ENCODE assay signal across 10 mouse cellular contexts in genomic region chr6:124712918-124713317, GRCm38 (mm10). TPM values are rescaled to one million over a fixed set of nuclear protein-coding genes. Genes with fewer than 3 reads are reported as not detected.
DNase-seq lines count a peak whose midpoint lies in the region; ATAC-seq lines count a peak whose summit lies in the region.
"Had no signal": no experiment of that assay in that cellular context is flagged by ENCODE, and none has a peak within 500 bp of the region (broad histone marks: within the 10 kb centered on the region; RNA-seq: fewer than 3 reads in every experiment).

No protein-coding gene starts in this region.

- no peak for DNase-seq in lung, postnatal 4 days
- DNase-seq in forebrain, embryonic 10.5 days (ENCODE audit: extremely low spot score, low spot score), result no peak
- DNase-seq in limb, embryonic 10.5 days (ENCODE audit: low spot score), result no peak
- no peak for DNase-seq in adrenal gland, adult (ENCODE audit: inconsistent age in 2 of 2, low spot score in 1 of 2)
- DNase-seq in layer of hippocampus, adult 9-10 months (ENCODE audit: low spot score), result no peak
- DNase-seq: adrenal gland, postnatal 36 days; kidney, postnatal 25 days had no signal

- 5% methylated on average over 11 of the region's 11 CpGs for WGBS in lung, embryonic 15.5 days
- 26% methylated on average over 11 of the region's 11 CpGs for WGBS in forebrain, embryonic 10.5 days
- 20% methylated on average over 11 of the region's 11 CpGs for WGBS in limb, embryonic 10.5 days
- WGBS in neural tube, embryonic 15.5 days, result 24% methylated on average over 11 of the region's 11 CpGs

- peaks cover 45% of the 10 kb centered on the region for H3K4me1 ChIP-seq in lung, embryonic 15.5 days
- peaks cover 40% of the 10 kb centered on the region for H3K4me1 ChIP-seq in forebrain, embryonic 10.5 days
- H3K4me1 ChIP-seq in limb, embryonic 10.5 days, result peaks cover 32% of the 10 kb centered on the region
- peaks cover 48% of the 10 kb centered on the region for H3K4me1 ChIP-seq in neural tube, embryonic 15.5 days

- H3K4me2 ChIP-seq in lung, embryonic 15.5 days, result peak overlapping the region; percentile 90
- H3K4me2 ChIP-seq in neural tube, embryonic 15.5 days, result peak overlapping the region; percentile 97

- peak overlapping the region; percentile 84 for H3K9ac ChIP-seq in lung, embryonic 15.5 days
- peak overlapping the region; percentile 87 for H3K9ac ChIP-seq in neural tube, embryonic 15.5 days (replicated peaks)

- peak overlapping the region; percentile 82 for H3K4me3 ChIP-seq in lung, embryonic 15.5 days
- peak overlapping the region; percentile 90 for H3K4me3 ChIP-seq in forebrain, embryonic 10.5 days
- H3K4me3 ChIP-seq in limb, embryonic 10.5 days, result peak overlapping the region; percentile 76
- H3K4me3 ChIP-seq in neural tube, embryonic 15.5 days (replicated peaks), result peak overlapping the region; percentile 97

- peaks cover 41% of the 10 kb centered on the region for H3K36me3 ChIP-seq in lung, embryonic 15.5 days
- peaks cover 76% of the 10 kb centered on the region for H3K36me3 ChIP-seq in forebrain, embryonic 10.5 days (replicated peaks)
- peaks cover 73% of the 10 kb centered on the region for H3K36me3 ChIP-seq in limb, embryonic 10.5 days
- H3K36me3 ChIP-seq in neural tube, embryonic 15.5 days, result peaks cover 38% of the 10 kb centered on the region

- ATAC-seq in lung, embryonic 15.5 days (ENCODE audit: borderline replicate concordance, extremely low read depth, low FRiP score, low TSS enrichment), result no peak
- ATAC-seq in neural tube, embryonic 15.5 days (ENCODE audit: low FRiP score), result no peak
- ATAC-seq in activated CD4-positive, CD25-positive, alpha-beta regulatory T cell, adult 4 months, result no peak

- no peaks in the 10 kb centered on the region for H3K27me3 ChIP-seq in lung, embryonic 15.5 days
- no peaks in the 10 kb centered on the region for H3K27me3 ChIP-seq in forebrain, embryonic 10.5 days (ENCODE audit: poor library complexity, severe bottlenecking)
- no peaks in the 10 kb centered on the region for H3K27me3 ChIP-seq in limb, embryonic 10.5 days (ENCODE audit: low read depth, poor library complexity, severe bottlenecking)
- no peaks in the 10 kb centered on the region for H3K27me3 ChIP-seq in neural tube, embryonic 15.5 days (replicated peaks)

- peak overlapping the region; percentile 74 for H3K27ac ChIP-seq in lung, embryonic 15.5 days
- H3K27ac ChIP-seq in forebrain, embryonic 10.5 days, result peak overlapping the region; percentile 93
- peak overlapping the region; percentile 91 for H3K27ac ChIP-seq in limb, embryonic 10.5 days
- no peak overlapping the region for H3K27ac ChIP-seq in neural tube, embryonic 15.5 days (replicated peaks)

- no peaks in the 10 kb centered on the region for H3K9me3 ChIP-seq in lung, embryonic 15.5 days
- H3K9me3 ChIP-seq in forebrain, embryonic 10.5 days, result no peaks in the 10 kb centered on the region
- no peaks in the 10 kb centered on the region for H3K9me3 ChIP-seq in limb, embryonic 10.5 days (replicated peaks)
- no peaks in the 10 kb centered on the region for H3K9me3 ChIP-seq in neural tube, embryonic 15.5 days (replicated peaks)

RNA-seq across cellular contexts. Expression of gene Phb2, which starts 0.8 kb away (rescaled TPM):
- polyA plus RNA-seq in lung, embryonic 15.5 days (2015; fragmentation: Nextera tagmentation; extraction: Ambion mirVana), result 327 and 340 TPM in 2 replicates
- 490 and 492 TPM in 2 replicates for polyA plus RNA-seq in forebrain, embryonic 10.5 days (2016; fragmentation: Nextera tagmentation; extraction: Ambion mirVana)
- polyA plus RNA-seq in limb, embryonic 10.5 days (2016; fragmentation: Nextera tagmentation; extraction: Ambion mirVana), result 501 and 622 TPM in 2 replicates
- 267 and 291 TPM in 2 replicates for polyA plus RNA-seq in neural tube, embryonic 15.5 days (2015; fragmentation: Nextera tagmentation; extraction: Ambion mirVana)
- 10 to 100 TPM; 72.2 to 87.3 TPM for polyA plus RNA-seq in activated CD4-positive, CD25-positive, alpha-beta regulatory T cell, adult 4 months (2017; shearing (Covaris generic))

RNA-seq across cellular contexts. Expression of gene Emg1, which starts 0.9 kb away (rescaled TPM):
- 199 and 200 TPM in 2 replicates for polyA plus RNA-seq in lung, embryonic 15.5 days (2015; fragmentation: Nextera tagmentation; extraction: Ambion mirVana)
- 255 and 270 TPM in 2 replicates for polyA plus RNA-seq in forebrain, embryonic 10.5 days (2016; fragmentation: Nextera tagmentation; extraction: Ambion mirVana)
- 254 and 298 TPM in 2 replicates for polyA plus RNA-seq in limb, embryonic 10.5 days (2016; fragmentation: Nextera tagmentation; extraction: Ambion mirVana)
- polyA plus RNA-seq in neural tube, embryonic 15.5 days (2015; fragmentation: Nextera tagmentation; extraction: Ambion mirVana), result 99.9 and 132 TPM in 2 replicates
- polyA plus RNA-seq in activated CD4-positive, CD25-positive, alpha-beta regulatory T cell, adult 4 months (2017; shearing (Covaris generic)), result 100 to 1,000 TPM; 401 to 440 TPM

RNA-seq across cellular contexts. Expression of gene Ptpn6, which starts 25.6 kb away (rescaled TPM):
- polyA plus RNA-seq in lung, embryonic 15.5 days (2015; fragmentation: Nextera tagmentation; extraction: Ambion mirVana), result 17.3 and 24.3 TPM in 2 replicates
- polyA plus RNA-seq in forebrain, embryonic 10.5 days (2016; fragmentation: Nextera tagmentation; extraction: Ambion mirVana), result 4.8 and 5.2 TPM in 2 replicates
- 6.2 and 7.6 TPM in 2 replicates for polyA plus RNA-seq in limb, embryonic 10.5 days (2016; fragmentation: Nextera tagmentation; extraction: Ambion mirVana)
- 4.8 and 24.7 TPM in 2 replicates for polyA plus RNA-seq in neural tube, embryonic 15.5 days (2015; fragmentation: Nextera tagmentation; extraction: Ambion mirVana)
- polyA plus RNA-seq in activated CD4-positive, CD25-positive, alpha-beta regulatory T cell, adult 4 months (2017; shearing (Covaris generic)), result 100 to 1,000 TPM; 138 to 144 TPM

RNA-seq across cellular contexts. Expression of gene Grcc10, which starts 28.3 kb away (rescaled TPM):
- polyA plus RNA-seq in lung, embryonic 15.5 days (2015; fragmentation: Nextera tagmentation; extraction: Ambion mirVana), result 406 and 416 TPM in 2 replicates
- 397 and 415 TPM in 2 replicates for polyA plus RNA-seq in forebrain, embryonic 10.5 days (2016; fragmentation: Nextera tagmentation; extraction: Ambion mirVana)
- polyA plus RNA-seq in limb, embryonic 10.5 days (2016; fragmentation: Nextera tagmentation; extraction: Ambion mirVana), result 384 and 460 TPM in 2 replicates
- polyA plus RNA-seq in neural tube, embryonic 15.5 days (2015; fragmentation: Nextera tagmentation; extraction: Ambion mirVana), result 572 and 623 TPM in 2 replicates
- polyA plus RNA-seq in activated CD4-positive, CD25-positive, alpha-beta regulatory T cell, adult 4 months (2017; shearing (Covaris generic)), result 100 to 1,000 TPM; 529 to 630 TPM

RNA-seq across cellular contexts. Expression of gene Gm45234, which starts 42.9 kb away (rescaled TPM):
- polyA plus RNA-seq in lung, embryonic 15.5 days (2015; fragmentation: Nextera tagmentation; extraction: Ambion mirVana), result not detected in 2 replicates
- not detected in 2 replicates for polyA plus RNA-seq in forebrain, embryonic 10.5 days (2016; fragmentation: Nextera tagmentation; extraction: Ambion mirVana)
- polyA plus RNA-seq in limb, embryonic 10.5 days (2016; fragmentation: Nextera tagmentation; extraction: Ambion mirVana), result not detected in 2 replicates
- polyA plus RNA-seq in neural tube, embryonic 15.5 days (2015; fragmentation: Nextera tagmentation; extraction: Ambion mirVana), result 0.17 TPM in 1 of 2 replicates, not detected in the other
- not detected for polyA plus RNA-seq in activated CD4-positive, CD25-positive, alpha-beta regulatory T cell, adult 4 months (2017; shearing (Covaris generic))
